Mouse (Mus musculus): ENCODE data around the gene Dpy30. TPM values are rescaled to one million over a fixed set of nuclear protein-coding genes. Genes with fewer than 3 reads are reported as not detected.
A peak's percentile ranks its signal among the peaks of the same experiment; 100 is the strongest.
"Not testable (repeated sequence)": the region's sequence is repeated elsewhere in the genome, so short reads cannot be mapped to it uniquely, and the experiment has no call there.

Dpy30 gene
- polyA plus RNA-seq, 2 experiments = 104 to 145 TPM

GRCm38 (mm10) chr17:74304060-74304459 lies 19.7 kb downstream of the Dpy30 start:
- no peaks in the 10 kb centered on the region for H3K9me3 ChIP-seq (ENCODE audit: control insufficient read depth, low read length)
- no peak overlapping the region for H3K4me3 ChIP-seq (ENCODE audit: insufficient read depth in 1 of 2, low read depth in 2 of 2, low read length in 2 of 2)
- H3K4me1 ChIP-seq (replicated peaks; ENCODE audit: control insufficient read depth in 2 of 2, insufficient read depth in 2 of 2, low read length in 1 of 2) = peaks cover 7 to 11% of the 10 kb centered on the region in 2 experiments
- H3K9ac ChIP-seq (replicated peaks) = no peak overlapping the region
- peaks cover 38% of the 10 kb centered on the region for H3K36me3 ChIP-seq (replicated peaks; ENCODE audit: control insufficient read depth, insufficient read depth, low read depth)
- WGBS (ENCODE audit: insufficient replicate concordance) = 32% methylated on average over 4 of the region's 4 CpGs
- H3K27me3 ChIP-seq (ENCODE audit: control insufficient read depth, insufficient read depth, low read length) = no peaks in the 10 kb centered on the region
- H3K4me2 ChIP-seq (ENCODE audit: low read depth) = peak overlapping the region; percentile 36
- ATAC-seq (ENCODE audit: insufficient read depth) (peak; percentile 98), DNase-seq (ENCODE audit: low read depth in 3 of 3, low spot score in 3 of 3) (no peak)
- TF ChIP-seq EP300 (IDR thresholded peaks at IDR 0.05; ENCODE audit: low read depth) = peak; percentile 88
- TF ChIP-seq CTCF (IDR thresholded peaks at IDR 0.05; ENCODE audit: low read depth) = no peak
- peak overlapping the region; percentile 60 for H3K27ac ChIP-seq

GRCm38 (mm10) chr17:74300089-74300488 lies 23.7 kb downstream of the Dpy30 start:
- no peak for TF ChIP-seq CTCF (IDR thresholded peaks at IDR 0.05; ENCODE audit: low read depth)
- no peak for TF ChIP-seq EP300 (IDR thresholded peaks at IDR 0.05; ENCODE audit: low read depth)
- H3K4me2 ChIP-seq (ENCODE audit: low read depth) = no peak overlapping the region
- H3K4me3 ChIP-seq (ENCODE audit: insufficient read depth in 1 of 2, low read depth in 2 of 2, low read length in 2 of 2) = no peak overlapping the region
- no peak for ATAC-seq (ENCODE audit: insufficient read depth)
- DNase-seq (ENCODE audit: low read depth in 3 of 3, low spot score in 3 of 3) = no peak
- no peak overlapping the region for H3K27ac ChIP-seq
- no peaks in the 10 kb centered on the region for H3K27me3 ChIP-seq (ENCODE audit: control insufficient read depth, insufficient read depth, low read length)
- no peaks in the 10 kb centered on the region for H3K9me3 ChIP-seq (ENCODE audit: control insufficient read depth, low read length)
- H3K9ac ChIP-seq (replicated peaks) = no peak overlapping the region
- H3K4me1 ChIP-seq (replicated peaks; ENCODE audit: control insufficient read depth in 2 of 2, insufficient read depth in 2 of 2, low read length in 1 of 2) = peaks cover 10 to 12% of the 10 kb centered on the region in 2 experiments
- H3K36me3 ChIP-seq (replicated peaks; ENCODE audit: control insufficient read depth, insufficient read depth, low read depth) = peaks cover 18% of the 10 kb centered on the region
- WGBS (ENCODE audit: insufficient replicate concordance) = 78% methylated on average over 5 of the region's 5 CpGs

- not testable (repeated sequence) for H3K27me3 ChIP-seq (ENCODE audit: control insufficient read depth, insufficient read depth, low read length); H3K27ac ChIP-seq; ATAC-seq (ENCODE audit: insufficient read depth); H3K9ac ChIP-seq (replicated peaks); DNase-seq (ENCODE audit: low read depth in 3 of 3, low spot score in 3 of 3); H3K9me3 ChIP-seq (ENCODE audit: control insufficient read depth, low read length); H3K4me2 ChIP-seq (ENCODE audit: low read depth); H3K4me1 ChIP-seq (replicated peaks; ENCODE audit: control insufficient read depth in 2 of 2, insufficient read depth in 2 of 2, low read length in 1 of 2); H3K4me3 ChIP-seq (ENCODE audit: insufficient read depth in 1 of 2, low read depth in 2 of 2, low read length in 2 of 2)
- WGBS (ENCODE audit: insufficient replicate concordance) = 88% methylated on average over 5 of the region's 5 CpGs
- peaks cover 15% of the 10 kb centered on the region for H3K36me3 ChIP-seq (replicated peaks; ENCODE audit: control insufficient read depth, insufficient read depth, low read depth)
Measured at GRCm38 (mm10) chr17:74296991-74297390, 26.8 kb downstream of the Dpy30 start.

GRCm38 (mm10) chr17:74296076-74296823 lies 27.5 kb downstream of the Dpy30 start:
- peak overlapping the region; percentile 84 to 85 for H3K4me3 ChIP-seq (ENCODE audit: insufficient read depth in 1 of 2, low read depth in 2 of 2, low read length in 2 of 2)
- TF ChIP-seq EP300 (IDR thresholded peaks at IDR 0.05; ENCODE audit: low read depth) (no peak), CTCF (IDR thresholded peaks at IDR 0.05; ENCODE audit: low read depth) (peak; percentile 74)
- no peak for ATAC-seq (ENCODE audit: insufficient read depth)
- peak overlapping the region; percentile 98 for H3K4me2 ChIP-seq (ENCODE audit: low read depth)
- DNase-seq (ENCODE audit: low read depth in 3 of 3, low spot score in 3 of 3) = peak in 1 of 3 experiments; percentile 57
- no peaks in the 10 kb centered on the region for H3K9me3 ChIP-seq (ENCODE audit: control insufficient read depth, low read length)
- peak overlapping the region; percentile 88 for H3K9ac ChIP-seq (replicated peaks)
- peaks cover 9 to 10% of the 10 kb centered on the region in 2 experiments for H3K4me1 ChIP-seq (replicated peaks; ENCODE audit: control insufficient read depth in 2 of 2, insufficient read depth in 2 of 2, low read length in 1 of 2)
- H3K27ac ChIP-seq = peak overlapping the region; percentile 87
- peaks cover 11% of the 10 kb centered on the region for H3K36me3 ChIP-seq (replicated peaks; ENCODE audit: control insufficient read depth, insufficient read depth, low read depth)
- H3K27me3 ChIP-seq (ENCODE audit: control insufficient read depth, insufficient read depth, low read length) = no peaks in the 10 kb centered on the region
- 41% methylated on average over 11 of the region's 11 CpGs for WGBS (ENCODE audit: insufficient replicate concordance)

GRCm38 (mm10) chr17:74295026-74295970 lies 28.4 kb downstream of the Dpy30 start, which contains the start of gene Memo1:
TSS of gene Memo1 (minus strand) at chr17:74295521.
- no peak for TF ChIP-seq CTCF (IDR thresholded peaks at IDR 0.05; ENCODE audit: low read depth)
- TF ChIP-seq EP300 (IDR thresholded peaks at IDR 0.05; ENCODE audit: low read depth) = no peak
- Histone ChIP-seq H3K4me1 (replicated peaks; ENCODE audit: control insufficient read depth in 2 of 2, insufficient read depth in 2 of 2, low read length in 1 of 2) (peaks cover 19 to 20% of the 10 kb centered on the region in 2 experiments), H3K9ac (replicated peaks) (peak within 1 kb of the TSS; percentile 88), H3K27ac (peak within 1 kb of the TSS; percentile 87), H3K4me2 (ENCODE audit: low read depth) (peak within 1 kb of the TSS; percentile 98), H3K27me3 (ENCODE audit: control insufficient read depth, insufficient read depth, low read length) (no peaks in the 10 kb centered on the region), H3K4me3 (ENCODE audit: insufficient read depth in 1 of 2, low read depth in 2 of 2, low read length in 2 of 2) (peak within 1 kb of the TSS; percentile 84 to 85), H3K9me3 (ENCODE audit: control insufficient read depth, low read length) (no peaks in the 10 kb centered on the region), H3K36me3 (replicated peaks; ENCODE audit: control insufficient read depth, insufficient read depth, low read depth) (peaks cover 11% of the 10 kb centered on the region)
- peak; percentile 85 for ATAC-seq (ENCODE audit: insufficient read depth)
- DNase-seq (ENCODE audit: low read depth in 3 of 3, low spot score in 3 of 3) = no peak
- 1% methylated on average over 54 of the region's 110 CpGs for WGBS (ENCODE audit: insufficient replicate concordance)

Data from liver, embryonic 14.5 days (tissue).